Mouse (Mus musculus): ENCODE results near the gene Olfr835.

Gene Olfr835

DNA sequence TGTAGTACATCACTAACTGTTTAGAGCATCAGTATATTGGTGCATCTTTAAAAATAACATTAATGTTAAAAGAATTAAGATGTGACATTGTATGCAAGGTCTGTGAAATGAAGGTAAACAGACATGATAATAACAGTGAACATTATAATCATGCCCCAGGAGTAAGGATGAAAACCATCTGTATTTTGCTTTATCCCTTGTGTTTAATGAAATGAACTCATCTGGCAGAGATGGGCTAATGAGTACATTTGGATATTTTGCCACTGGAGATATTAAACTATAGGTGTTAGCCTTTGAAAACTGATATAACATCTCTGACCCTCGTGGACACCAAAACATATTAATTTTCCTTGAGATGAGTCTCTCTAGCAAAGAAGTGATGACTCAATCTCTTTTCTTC lies at the start of gene Olfr835:
Gene Olfr835, plus strand, starts transcription at position 301 of the 400 bp plus-strand sequence.
- no peak for DNase-seq

GRCm38 (mm10) chr9:18987690-18988089 lies 44.8 kb upstream of the Olfr835 start, which contains the start of gene Olfr834:
Olfr834 (plus strand) TSS chr9:18987990.
- DNase-seq, result no peak

DNA sequence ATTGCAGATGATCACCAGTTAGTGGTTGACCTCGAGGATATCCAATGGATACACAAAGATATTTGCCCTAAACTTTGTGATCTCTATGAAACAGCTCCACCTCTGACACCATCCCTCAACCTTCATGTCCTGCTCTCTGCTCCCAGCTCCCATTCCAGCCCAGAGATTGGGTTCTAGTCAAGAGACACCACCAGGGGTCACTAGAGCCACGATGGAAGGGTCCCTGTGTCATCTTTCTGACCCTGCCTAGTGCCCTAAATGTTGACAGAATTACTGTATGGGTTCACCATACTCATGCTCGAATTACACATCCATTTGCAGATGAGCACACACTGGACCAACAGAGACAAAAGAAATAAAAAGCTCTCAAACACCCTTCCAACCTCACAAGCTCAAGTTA lies 52.5 kb downstream of the Olfr835 start:
- DNase-seq, result no peak
